Mouse (Mus musculus) limb, embryonic 15.5 days (tissue): Measurements from ENCODE around the gene Rrp36. TPM values are rescaled to one million over a fixed set of nuclear protein-coding genes. Genes with fewer than 3 reads are reported as not detected.
A peak's percentile ranks its signal among the peaks of the same experiment; 100 is the strongest.

Experiments
- ATAC-seq: fragments of 200-750 bp; cut with Nextera tagmentation; 2 replicates; pipeline ENCODE4 v1.8.0; 2017; ENCODE audit warnings: low read depth, moderate TSS enrichment; ENCODE audit not compliant: insufficient number of reproducible peaks, low FRiP score, low TSS enrichment
- H3K27ac ChIP-seq: fragments of 300-500 bp; sonication (generic); 2 replicates; pipeline ENCODE4 v1.5.1; 2015; ENCODE audit warnings: moderate library complexity, mild to moderate bottlenecking, inconsistent platforms
- H3K27me3 ChIP-seq: fragments of 300-500 bp; sonication (generic); 2 replicates; pipeline ENCODE4 v1.6.1; 2015; ENCODE audit warnings: inconsistent platforms
- H3K36me3 ChIP-seq: fragments of 300-500 bp; sonication (generic); 2 replicates; pipeline ENCODE4 v1.6.1; 2015; ENCODE audit warnings: inconsistent platforms
- H3K4me1 ChIP-seq: fragments of 300-500 bp; sonication (generic); 2 replicates; pipeline ENCODE4 v1.6.1; 2015; ENCODE audit warnings: inconsistent platforms
- H3K4me2 ChIP-seq: fragments of 300-500 bp; sonication (generic); 2 replicates; pipeline ENCODE4 v1.6.1; 2015; ENCODE audit warnings: mild to moderate bottlenecking, inconsistent platforms
- H3K4me3 ChIP-seq: fragments of 300-500 bp; sonication (generic); 2 replicates; pipeline ENCODE4 v1.5.1; 2015; ENCODE audit warnings: mild to moderate bottlenecking, inconsistent platforms
- H3K9ac ChIP-seq: fragments of 300-500 bp; sonication (generic); 2 replicates; pipeline ENCODE4 v1.6.1; 2015; ENCODE audit warnings: inconsistent platforms
- H3K9me3 ChIP-seq: fragments of 300-500 bp; sonication (generic); 2 replicates; pipeline ENCODE4 v1.6.1; 2016; ENCODE audit warnings: inconsistent platforms
- WGBS: fragments of 180-500 bp; shearing (Covaris S2); methylation state at CpG from one replicate; pipeline ENCODE4 v1.1.7; 2015; 5-methylcytosine and 5-hydroxymethylcytosine counted together
- polyA plus RNA-seq: library from polyadenylated mRNA; unstranded; fragments of >200 nt; fragmentation: Nextera tagmentation; extraction: Ambion mirVana; gene quantifications from 2 replicates; pipeline ENCODE4 v1.2.1, GENCODE M21; 2015

The Rrp36 gene
- polyA plus RNA-seq, 1 experiment from 2014 or later, result 64.6 TPM

DNA sequence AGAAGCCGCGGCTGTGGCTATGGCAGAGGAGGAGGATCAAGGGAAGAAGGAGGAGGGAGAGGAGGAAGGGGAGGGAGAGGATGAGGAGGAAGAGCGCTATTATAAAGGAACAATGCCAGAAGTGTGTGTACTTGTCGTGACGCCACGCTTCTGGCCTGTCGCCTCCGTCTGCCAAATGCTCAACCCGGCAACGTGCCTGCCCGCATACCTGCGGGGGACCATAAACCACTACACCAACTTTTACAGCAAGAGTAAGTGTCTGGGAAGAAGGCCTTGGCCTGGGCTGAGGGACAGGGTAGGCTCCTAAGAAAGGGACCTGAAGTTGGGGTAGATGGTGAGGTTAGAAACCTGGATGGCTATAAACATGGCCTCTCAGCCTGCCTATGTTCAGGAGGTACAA, 12.2 kb downstream of the Rrp36 start:
- Histone ChIP-seq H3K4me3 (no peak overlapping the region), H3K9me3 (no peaks in the 10 kb centered on the region), H3K36me3 (peaks cover 97% of the 10 kb centered on the region), H3K27ac (no peak overlapping the region), H3K9ac (no peak overlapping the region), H3K4me1 (no peaks in the 10 kb centered on the region), H3K27me3 (no peaks in the 10 kb centered on the region), H3K4me2 (no peak overlapping the region)
- ATAC-seq, result no peak
- WGBS, result 84% methylated on average over 12 of the region's 12 CpGs

- Histone ChIP-seq H3K4me1 (no peaks in the 10 kb centered on the region), H3K27me3 (no peaks in the 10 kb centered on the region), H3K9me3 (no peaks in the 10 kb centered on the region), H3K4me3 (no peak overlapping the region), H3K4me2 (no peak overlapping the region), H3K27ac (no peak overlapping the region), H3K9ac (no peak overlapping the region), H3K36me3 (peaks cover 97% of the 10 kb centered on the region)
- WGBS, result 90% methylated on average over 9 of the region's 9 CpGs
- no peak for ATAC-seq
Measured at GRCm38 (mm10) chr17:46661351-46661750, 12.8 kb downstream of the Rrp36 start.

DNA sequence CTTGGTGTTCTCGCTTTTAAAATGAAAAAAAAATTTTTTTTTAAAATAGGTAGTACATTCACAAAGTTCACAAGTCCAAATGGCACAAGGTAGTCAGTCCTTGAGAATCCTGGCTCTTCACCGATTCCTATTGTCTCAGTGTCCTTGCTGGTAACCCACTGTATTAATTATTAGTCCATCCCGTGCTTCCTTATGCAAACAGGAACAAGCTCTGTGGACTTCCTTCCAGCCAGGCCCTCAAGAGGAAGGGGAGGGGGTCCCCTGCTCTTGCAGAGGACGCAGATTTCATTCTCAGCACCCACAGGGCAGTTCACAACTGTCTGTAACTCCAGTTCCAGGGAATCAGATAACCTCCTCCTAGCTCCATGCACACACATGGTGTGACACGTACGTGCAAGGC, 18.1 kb downstream of the Rrp36 start:
- no peak overlapping the region for H3K4me3 ChIP-seq
- no peaks in the 10 kb centered on the region for H3K27me3 ChIP-seq
- H3K9ac ChIP-seq, result no peak overlapping the region
- H3K4me2 ChIP-seq, result no peak overlapping the region
- H3K4me1 ChIP-seq, result peaks cover 39% of the 10 kb centered on the region
- WGBS, result 71% methylated on average over 6 of the region's 6 CpGs
- H3K27ac ChIP-seq, result no peak overlapping the region
- H3K36me3 ChIP-seq, result peaks cover 87% of the 10 kb centered on the region
- no peak for ATAC-seq
- H3K9me3 ChIP-seq, result no peaks in the 10 kb centered on the region

GRCm38 (mm10) chr17:46651755-46652547, 22.2 kb downstream of the Rrp36 start:
- Histone ChIP-seq H3K4me2 (peak overlapping the region; percentile 58), H3K9me3 (no peaks in the 10 kb centered on the region), H3K9ac (peak overlapping the region; percentile 92), H3K36me3 (peaks cover 57% of the 10 kb centered on the region), H3K4me1 (peaks cover 49% of the 10 kb centered on the region), H3K27me3 (no peaks in the 10 kb centered on the region), H3K27ac (no peak overlapping the region; the same call in 1 of the 2 replicates), H3K4me3 (peak overlapping the region; percentile 75)
- no peak for ATAC-seq
- WGBS, result 66% methylated on average over 20 of the region's 20 CpGs

DNA sequence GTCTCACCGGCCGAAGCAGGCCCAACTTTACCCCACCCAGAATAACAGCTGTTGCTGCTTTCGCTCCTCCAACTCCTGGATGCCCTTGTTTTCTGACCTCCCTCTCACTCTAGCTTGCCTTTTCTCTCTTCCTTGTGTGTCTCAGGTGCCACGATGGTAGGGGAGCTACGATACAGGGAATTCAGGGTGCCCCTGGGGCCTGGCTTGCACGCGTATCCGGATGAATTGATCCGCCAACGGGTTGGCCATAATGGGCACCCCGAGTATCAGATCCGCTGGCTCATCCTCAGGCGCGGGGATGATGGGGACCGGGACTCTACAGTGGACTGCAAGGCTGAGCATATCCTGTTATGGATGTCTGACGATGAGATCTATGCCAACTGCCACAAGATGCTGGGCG, 22.9 kb downstream of the Rrp36 start:
- Histone ChIP-seq H3K9me3 (no peaks in the 10 kb centered on the region), H3K4me3 (peak overlapping the region; percentile 75), H3K4me2 (peak overlapping the region; percentile 58), H3K27me3 (no peaks in the 10 kb centered on the region), H3K36me3 (peaks cover 50% of the 10 kb centered on the region), H3K9ac (peak overlapping the region; percentile 92), H3K4me1 (peaks cover 55% of the 10 kb centered on the region), H3K27ac (peak overlapping the region; percentile 98)
- 70% methylated on average over 17 of the region's 17 CpGs for WGBS
- ATAC-seq, result no peak

DNA sequence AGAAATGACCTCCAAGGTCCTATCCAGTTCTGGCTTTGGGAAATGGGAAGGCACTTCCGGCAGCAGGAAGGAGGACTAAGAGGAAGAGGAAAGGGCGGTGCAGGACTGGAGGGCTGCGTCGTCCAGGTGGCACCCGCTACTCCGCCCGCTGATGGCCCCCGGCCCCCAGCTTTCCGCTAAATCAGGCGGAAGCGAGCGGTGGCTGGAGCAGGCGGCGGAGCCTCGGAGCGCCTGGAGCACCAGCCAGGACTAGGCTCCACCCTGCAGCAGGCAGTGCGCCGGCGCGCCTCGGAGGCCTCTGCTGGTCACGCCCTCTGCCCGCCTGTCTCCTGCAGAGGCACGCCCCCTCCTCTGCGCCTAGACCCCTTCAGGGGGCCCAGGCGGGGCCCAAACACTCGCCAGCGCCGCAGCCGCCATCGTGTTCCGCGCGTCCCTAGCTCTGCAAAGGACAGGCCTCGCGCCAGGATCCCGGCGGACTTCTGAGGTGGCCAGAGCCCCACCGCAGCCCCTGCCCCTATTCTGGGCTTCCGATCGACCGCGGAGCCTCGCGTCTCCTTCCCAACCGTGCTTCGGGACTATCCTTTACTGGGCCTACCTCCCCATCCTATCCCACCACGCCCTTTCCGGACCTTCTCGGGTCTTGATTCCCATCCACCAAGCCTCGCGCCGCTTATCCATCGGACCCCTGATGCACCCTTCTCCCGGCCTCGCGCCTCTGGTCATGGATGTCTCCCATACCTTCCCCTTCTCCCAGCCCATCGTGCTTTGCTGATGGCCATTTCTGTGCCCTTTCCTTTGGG, 23.7 kb downstream of the Rrp36 start, which contains the start of gene Cul7:
TSS of gene Cul7 (plus strand) at position 106 of the 800 bp plus-strand sequence.
- Histone ChIP-seq H3K36me3 (peaks cover 41% of the 10 kb centered on the region), H3K9me3 (no peaks in the 10 kb centered on the region), H3K27ac (peak within 1 kb of the TSS; percentile 98), H3K27me3 (no peaks in the 10 kb centered on the region), H3K4me1 (peaks cover 52% of the 10 kb centered on the region), H3K4me2 (peak within 1 kb of the TSS; percentile 58), H3K4me3 (peak within 1 kb of the TSS; percentile 75), H3K9ac (peak within 1 kb of the TSS; percentile 92)
- under 1% methylated on average over 58 of the region's 58 CpGs for WGBS
- peak; percentile 95 for ATAC-seq

DNA sequence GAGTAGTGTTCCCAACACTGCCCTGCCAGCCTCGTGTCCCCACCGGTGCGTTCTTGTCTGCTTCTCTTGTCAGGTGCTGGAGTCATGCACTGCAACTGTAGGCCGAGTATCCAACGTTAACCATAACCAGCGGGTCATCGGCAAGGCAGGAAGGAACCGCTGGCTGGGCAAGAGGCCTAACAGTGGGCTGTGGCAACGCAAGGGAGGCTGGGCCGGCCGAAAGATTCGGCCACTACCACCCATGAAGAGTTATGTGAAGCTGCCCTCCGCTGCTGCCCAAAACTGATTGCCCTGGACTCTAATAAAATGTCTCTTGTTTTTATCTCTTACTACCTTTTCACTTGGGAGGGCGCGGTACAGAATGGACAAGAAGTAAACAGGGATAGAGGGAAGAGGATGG, 24.3 kb downstream of the Rrp36 start:
- Histone ChIP-seq H3K27me3 (no peaks in the 10 kb centered on the region), H3K9me3 (no peaks in the 10 kb centered on the region), H3K9ac (peak overlapping the region; percentile 12; the same call in 1 of the 2 replicates), H3K4me3 (peak overlapping the region; percentile 75), H3K4me1 (peaks cover 57% of the 10 kb centered on the region), H3K27ac (peak overlapping the region; percentile 98), H3K36me3 (peaks cover 38% of the 10 kb centered on the region), H3K4me2 (peak overlapping the region; percentile 58)
- ATAC-seq, result no peak
- 26% methylated on average over 15 of the region's 15 CpGs for WGBS

DNA sequence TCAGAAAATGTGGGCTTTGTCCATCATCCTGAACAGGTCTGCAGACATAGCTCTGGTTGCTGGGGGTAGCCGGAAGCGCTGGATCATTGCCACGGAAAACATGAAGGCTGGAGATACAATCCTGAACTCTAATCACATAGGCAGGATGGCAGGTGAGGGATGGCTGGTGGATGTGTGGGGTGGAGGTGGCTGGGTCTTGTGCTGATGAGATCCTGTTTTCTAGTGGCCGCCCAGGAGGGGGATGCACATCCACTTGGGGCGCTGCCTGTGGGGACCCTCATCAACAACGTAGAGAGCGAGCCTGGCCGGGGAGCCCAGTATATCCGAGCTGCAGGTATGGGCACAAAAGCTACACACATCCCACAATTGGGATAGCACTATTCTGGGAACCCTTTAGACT, 25.7 kb downstream of the Rrp36 start:
- no peak for ATAC-seq
- H3K27me3 ChIP-seq, result no peaks in the 10 kb centered on the region
- H3K36me3 ChIP-seq, result peaks cover 25% of the 10 kb centered on the region
- H3K9ac ChIP-seq, result no peak overlapping the region
- no peak overlapping the region for H3K4me3 ChIP-seq
- 91% methylated on average over 9 of the region's 9 CpGs for WGBS
- peaks cover 55% of the 10 kb centered on the region for H3K4me1 ChIP-seq
- no peaks in the 10 kb centered on the region for H3K9me3 ChIP-seq
- H3K27ac ChIP-seq, result no peak overlapping the region
- H3K4me2 ChIP-seq, result no peak overlapping the region

DNA sequence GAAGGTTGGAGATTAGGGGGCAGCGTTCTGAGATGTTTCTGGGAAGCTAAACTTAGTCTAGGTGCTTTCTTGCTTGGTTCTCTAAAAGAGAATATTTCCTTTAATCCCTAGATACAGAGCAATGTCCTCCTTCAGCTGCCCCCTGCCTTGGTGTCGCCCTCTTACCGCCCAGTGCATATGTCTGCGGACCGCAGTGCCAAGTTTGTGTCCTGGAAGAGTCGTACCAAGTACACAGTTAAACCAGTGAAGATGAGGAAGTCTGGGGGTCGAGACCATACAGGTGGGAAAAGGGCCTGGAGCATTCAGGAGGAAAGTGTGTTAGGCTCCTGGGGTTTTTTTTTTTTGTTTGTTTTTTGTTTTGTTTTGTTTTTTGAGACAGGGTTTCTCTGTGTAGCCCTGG, 26.9 kb downstream of the Rrp36 start:
- no peaks in the 10 kb centered on the region for H3K27me3 ChIP-seq
- H3K4me3 ChIP-seq, result no peak overlapping the region
- ATAC-seq, result no peak
- no peak overlapping the region for H3K27ac ChIP-seq
- H3K36me3 ChIP-seq, result peaks cover 22% of the 10 kb centered on the region
- WGBS, result 91% methylated on average over 7 of the region's 7 CpGs
- peaks cover 45% of the 10 kb centered on the region for H3K4me1 ChIP-seq
- H3K4me2 ChIP-seq, result no peak overlapping the region
- no peaks in the 10 kb centered on the region for H3K9me3 ChIP-seq
- H3K9ac ChIP-seq, result no peak overlapping the region

GRCm38 (mm10) chr17:46646322-46646662, 27.9 kb downstream of the Rrp36 start:
- Histone ChIP-seq H3K27me3 (no peaks in the 10 kb centered on the region), H3K36me3 (peaks cover 29% of the 10 kb centered on the region), H3K4me3 (peak overlapping the region; percentile 96), H3K4me2 (peak overlapping the region; percentile 78), H3K9ac (peak overlapping the region; percentile 79), H3K9me3 (no peaks in the 10 kb centered on the region), H3K4me1 (peaks cover 35% of the 10 kb centered on the region), H3K27ac (peak overlapping the region; percentile 91)
- WGBS, result under 1% methylated on average over 19 of the region's 19 CpGs
- ATAC-seq, result no peak

DNA sequence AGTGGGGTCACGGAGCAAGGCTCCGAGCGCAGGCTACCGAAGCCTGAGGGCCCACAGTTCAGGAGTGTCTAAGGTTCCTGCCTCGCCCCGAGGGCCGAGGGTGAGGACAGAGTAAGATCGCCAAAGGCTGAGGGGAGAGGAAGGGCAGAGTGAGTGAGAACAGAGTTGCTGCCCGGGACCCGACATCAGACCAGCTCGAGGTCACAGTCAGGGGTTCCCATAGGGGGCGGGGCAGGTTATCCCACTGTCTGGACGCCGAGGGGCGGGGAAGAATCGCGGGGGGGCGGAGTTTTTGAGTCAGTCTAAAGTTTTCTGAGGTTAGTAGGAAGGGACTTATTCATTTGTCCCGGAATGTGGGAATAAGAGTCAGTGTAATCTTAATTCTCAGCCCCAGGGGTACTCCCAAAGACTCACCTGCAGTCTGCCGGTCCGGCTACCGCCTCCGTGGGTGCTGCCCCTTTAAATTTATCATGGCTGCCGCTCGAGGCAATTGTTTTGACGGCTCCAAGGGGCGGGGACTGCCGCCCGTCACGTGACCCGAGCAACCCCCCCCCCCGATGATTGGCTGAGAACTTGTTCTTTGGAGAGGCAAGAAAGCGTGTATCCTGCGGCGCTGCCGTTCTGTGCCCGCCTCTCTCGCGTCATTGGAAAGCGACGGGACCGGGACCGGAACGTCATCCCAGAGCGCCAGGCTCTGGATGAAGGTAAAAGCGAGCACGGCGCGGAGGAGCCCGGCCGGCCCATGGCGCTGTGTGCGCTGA, 28.4 kb downstream of the Rrp36 start, which contains the start of the genes Klc4 and Mrpl2:
TSS of gene Klc4 (minus strand) at position 462 of the 761 bp plus-strand sequence.
TSS of gene Mrpl2 (plus strand) at position 669 of the 761 bp plus-strand sequence.
- H3K9me3 ChIP-seq, result no peaks in the 10 kb centered on the region
- H3K4me3 ChIP-seq, result peak within 1 kb of the TSS; percentile 96
- peak; percentile 67 for ATAC-seq
- H3K4me1 ChIP-seq, result peaks cover 33% of the 10 kb centered on the region
- peaks cover 35% of the 10 kb centered on the region for H3K36me3 ChIP-seq
- H3K27me3 ChIP-seq, result no peaks in the 10 kb centered on the region
- peak within 1 kb of the TSS; percentile 89 for H3K4me2 ChIP-seq
- peak within 1 kb of the TSS; percentile 91 for H3K27ac ChIP-seq
- WGBS, result under 1% methylated on average over 53 of the region's 53 CpGs
- peak within 1 kb of the TSS; percentile 79 for H3K9ac ChIP-seq
